Mouse (Mus musculus): ENCODE results near the gene Chst15.

Gene Chst15

GRCm38 (mm10) chr7:132336781-132337180, 19.8 kb upstream of the Chst15 start:
- DNase-seq (ENCODE audit: extremely low spot score): no peak

GRCm38 (mm10) chr7:132335367-132335766, 18.3 kb upstream of the Chst15 start:
- DNase-seq (ENCODE audit: extremely low spot score): no peak

GRCm38 (mm10) chr7:132333078-132333477, 16.1 kb upstream of the Chst15 start:
- DNase-seq (ENCODE audit: extremely low spot score): no peak

- DNase-seq (ENCODE audit: extremely low spot score): no peak
Measured at GRCm38 (mm10) chr7:132332176-132332575, 15.1 kb upstream of the Chst15 start.

- no peak for DNase-seq (ENCODE audit: extremely low spot score)
Measured at GRCm38 (mm10) chr7:132330179-132330578, 13.2 kb upstream of the Chst15 start.

- no peak for DNase-seq (ENCODE audit: extremely low spot score)
Measured at GRCm38 (mm10) chr7:132328648-132329047, 11.6 kb upstream of the Chst15 start.

- DNase-seq (ENCODE audit: extremely low spot score): no peak
Measured at GRCm38 (mm10) chr7:132325549-132326331, 8.7 kb upstream of the Chst15 start.

GRCm38 (mm10) chr7:132323430-132323829, 6.4 kb upstream of the Chst15 start:
- DNase-seq (ENCODE audit: extremely low spot score): no peak

- no peak for DNase-seq (ENCODE audit: extremely low spot score)
Measured at GRCm38 (mm10) chr7:132321392-132321958, 4.4 kb upstream of the Chst15 start.

- DNase-seq (ENCODE audit: extremely low spot score): peak; percentile 80
Measured at GRCm38 (mm10) chr7:132316101-132317035, 660 bp downstream of the Chst15 start.

- peak; percentile 85 for DNase-seq (ENCODE audit: extremely low spot score)
Measured at GRCm38 (mm10) chr7:132315149-132316091, 1.6 kb downstream of the Chst15 start.

GRCm38 (mm10) chr7:132312396-132312795, 4.6 kb downstream of the Chst15 start:
- no peak for DNase-seq (ENCODE audit: extremely low spot score)

- no peak for DNase-seq (ENCODE audit: extremely low spot score)
Measured at GRCm38 (mm10) chr7:132308537-132309191, 8.4 kb downstream of the Chst15 start.

GRCm38 (mm10) chr7:132307722-132308271, 9.2 kb downstream of the Chst15 start:
- no peak for DNase-seq (ENCODE audit: extremely low spot score)

- no peak for DNase-seq (ENCODE audit: extremely low spot score)
Measured at GRCm38 (mm10) chr7:132306671-132307412, 10.2 kb downstream of the Chst15 start.

- DNase-seq (ENCODE audit: extremely low spot score): no peak
Measured at GRCm38 (mm10) chr7:132305492-132306375, 11.3 kb downstream of the Chst15 start.

- no peak for DNase-seq (ENCODE audit: extremely low spot score)
Measured at GRCm38 (mm10) chr7:132304424-132305085, 12.5 kb downstream of the Chst15 start.

GRCm38 (mm10) chr7:132303988-132304387, 13.0 kb downstream of the Chst15 start:
- no peak for DNase-seq (ENCODE audit: extremely low spot score)

All from embryo, embryonic 9.5 days (tissue).